Mouse (Mus musculus) activated CD4-positive, CD25-positive, alpha-beta regulatory T cell, adult 4 months (primary cell): ENCODE measurements around the gene Gpatch4. TPM values are rescaled to one million over a fixed set of nuclear protein-coding genes. Genes with fewer than 3 reads are reported as not detected.

ENCODE experiments used
- ATAC-seq: one replicate; pipeline ENCODE4 v1.8.0; 2017
- polyA plus RNA-seq, 2 experiments: library from polyadenylated mRNA; unstranded; fragments of 100-300 nt; shearing (Covaris generic); gene quantifications; one replicate each; pipeline ENCODE4 v1.2.1; 2017

Gpatch4 gene
- polyA plus RNA-seq, 2 experiments from 2014 or later, result 25.3 to 33.4 TPM

- no peak for ATAC-seq
Observed at GRCm38 (mm10) chr3:88033506-88033905, 9.4 kb upstream of the Gpatch4 start.

GRCm38 (mm10) chr3:88035561-88036293 lies 7.2 kb upstream of the Gpatch4 start:
- ATAC-seq, result no peak

GRCm38 (mm10) chr3:88049532-88049931 lies 6.6 kb downstream of the Gpatch4 start:
- no peak for ATAC-seq

- ATAC-seq, result no peak
Observed at GRCm38 (mm10) chr3:88057030-88057429, 14.1 kb downstream of the Gpatch4 start.

- ATAC-seq, result peak; percentile 87
Observed at GRCm38 (mm10) chr3:88057902-88058696, 15.2 kb downstream of the Gpatch4 start, which contains the start of gene Naxe. TSS of gene Naxe (minus strand) at chr3:88058495.

- ATAC-seq, result no peak
Observed at GRCm38 (mm10) chr3:88068386-88068785, 25.5 kb downstream of the Gpatch4 start.

GRCm38 (mm10) chr3:88071783-88072182 lies 28.9 kb downstream of the Gpatch4 start:
- peak; percentile 69 for ATAC-seq

- no peak for ATAC-seq
Observed at GRCm38 (mm10) chr3:88073631-88074030, 30.7 kb downstream of the Gpatch4 start.

GRCm38 (mm10) chr3:88074351-88074750 lies 31.4 kb downstream of the Gpatch4 start:
- no peak for ATAC-seq

- no peak for ATAC-seq
Observed at GRCm38 (mm10) chr3:88074766-88075165, 31.9 kb downstream of the Gpatch4 start.

- no peak for ATAC-seq
Observed at GRCm38 (mm10) chr3:88077441-88077840, 34.5 kb downstream of the Gpatch4 start.

GRCm38 (mm10) chr3:88078204-88078603 lies 35.3 kb downstream of the Gpatch4 start, which contains the start of gene Ttc24:
TSS of gene Ttc24 (minus strand) at chr3:88078304.
- no peak for ATAC-seq

GRCm38 (mm10) chr3:88081345-88082223 lies 38.7 kb downstream of the Gpatch4 start, which contains the start of gene Iqgap3:
TSS of gene Iqgap3 (plus strand) at chr3:88081971.
- ATAC-seq, result peak; percentile 73

GRCm38 (mm10) chr3:88082224-88082618 lies 39.3 kb downstream of the Gpatch4 start:
- ATAC-seq, result no peak

- no peak for ATAC-seq
Observed at GRCm38 (mm10) chr3:88082663-88083062, 39.8 kb downstream of the Gpatch4 start.

- ATAC-seq, result no peak
Observed at GRCm38 (mm10) chr3:88084001-88084400, 41.1 kb downstream of the Gpatch4 start.

- no peak for ATAC-seq
Observed at GRCm38 (mm10) chr3:88085459-88085858, 42.6 kb downstream of the Gpatch4 start.

GRCm38 (mm10) chr3:88087688-88088087 lies 44.8 kb downstream of the Gpatch4 start:
- no peak for ATAC-seq

GRCm38 (mm10) chr3:88090106-88090505 lies 47.2 kb downstream of the Gpatch4 start:
- ATAC-seq, result no peak

- no peak for ATAC-seq
Observed at GRCm38 (mm10) chr3:88090616-88091015, 47.7 kb downstream of the Gpatch4 start.

- ATAC-seq, result no peak
Observed at GRCm38 (mm10) chr3:88094126-88094525, 51.2 kb downstream of the Gpatch4 start.

GRCm38 (mm10) chr3:88097666-88098065 lies 54.8 kb downstream of the Gpatch4 start:
- ATAC-seq, result no peak

GRCm38 (mm10) chr3:88100251-88100650 lies 57.3 kb downstream of the Gpatch4 start:
- no peak for ATAC-seq
